Mouse (Mus musculus): ENCODE results near the gene Med12l.

DNA sequence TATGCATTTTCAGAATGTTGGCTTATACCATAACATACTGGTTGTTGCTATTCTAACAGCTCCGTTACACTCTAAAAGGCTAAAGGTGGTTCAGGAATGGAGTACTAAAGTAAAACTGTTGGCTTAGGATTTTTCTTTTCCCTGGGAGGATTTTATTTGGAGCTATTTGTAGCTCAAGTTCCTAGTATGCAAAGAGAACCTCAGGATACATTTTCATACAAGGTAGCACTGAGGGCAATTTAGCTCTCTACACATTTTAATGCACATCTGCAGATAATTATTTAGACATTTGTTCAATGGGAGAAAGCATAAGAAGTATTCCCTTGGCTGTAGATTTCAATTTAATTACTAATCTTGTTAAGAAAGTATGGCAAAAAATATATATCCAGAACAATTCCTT lies 356.3 kb downstream of the Med12l start:
- TF ChIP-seq EP300 (IDR thresholded peaks at IDR 0.05; ENCODE audit: insufficient read depth, low read depth, low read length) (no peak), CTCF (IDR thresholded peaks at IDR 0.05) (no peak), POLR2A (IDR thresholded peaks at IDR 0.05; ENCODE audit: insufficient read depth, low read depth, low read length) (no peak)

Data from heart, adult 2 months (tissue).